Mouse (Mus musculus) hindbrain, embryonic 14.5 days (tissue): ENCODE measurements around the gene Morn3. TPM values are rescaled to one million over a fixed set of nuclear protein-coding genes. Genes with fewer than 3 reads are reported as not detected.

Experiments
- ATAC-seq: fragments of 200-750 bp; cut with Nextera tagmentation; 2 replicates; pipeline ENCODE4 v1.8.0; 2017; ENCODE audit warnings: moderate number of reproducible peaks, mild to moderate bottlenecking, moderate TSS enrichment, moderate library complexity; ENCODE audit not compliant: low FRiP score
- DNase-seq: peaks from one replicate; pipeline ENCODE4 v3.0.0-alpha.2; 2015; ENCODE audit warnings: low spot score
- H3K27ac ChIP-seq: fragments of 300-500 bp; sonication (generic); 2 replicates; pipeline ENCODE4 v1.5.1; 2014; ENCODE audit warnings: mild to moderate bottlenecking, moderate library complexity
- H3K27me3 ChIP-seq: fragments of 300-500 bp; sonication (generic); 2 replicates; pipeline ENCODE4 v1.6.1; 2014; ENCODE audit warnings: mild to moderate bottlenecking, low read length, mixed read lengths; ENCODE audit not compliant: control insufficient read depth, insufficient read depth
- H3K36me3 ChIP-seq: fragments of 300-500 bp; sonication (generic); replicated peaks from 2 replicates; pipeline ENCODE4 v1.6.1; 2014; ENCODE audit not compliant: control insufficient read depth, insufficient read depth
- H3K4me1 ChIP-seq: fragments of 300-500 bp; sonication (generic); replicated peaks from 2 replicates; pipeline ENCODE4 v1.6.1; 2014; ENCODE audit warnings: antibody characterized with exemption, low read length, mixed read lengths; ENCODE audit not compliant: control insufficient read depth, insufficient read depth
- H3K4me2 ChIP-seq: fragments of 300-500 bp; sonication (generic); replicated peaks from 2 replicates; pipeline ENCODE4 v1.6.1; 2014; ENCODE audit warnings: mild to moderate bottlenecking, moderate library complexity
- H3K4me3 ChIP-seq: fragments of 300-500 bp; sonication (generic); replicated peaks from 2 replicates; pipeline ENCODE4 v1.5.1; 2014; ENCODE audit warnings: mild to moderate bottlenecking, low read length
- H3K9ac ChIP-seq: fragments of 300-500 bp; sonication (generic); 2 replicates; pipeline ENCODE4 v1.6.1; 2014
- H3K9me3 ChIP-seq: fragments of 300-500 bp; sonication (generic); 2 replicates; pipeline ENCODE4 v1.6.1; 2016; ENCODE audit warnings: low read length; ENCODE audit not compliant: control insufficient read depth
- WGBS: fragments of 180-500 bp; shearing (Covaris S2); extraction: QIAGEN DNeasy Blood & Tissue Kit; methylation state at CpG from one replicate; pipeline ENCODE4 v1.1.7; 2014; 5-methylcytosine and 5-hydroxymethylcytosine counted together
- polyA plus RNA-seq: library from polyadenylated mRNA; unstranded; fragments of >200 nt; fragmentation: Nextera tagmentation; extraction: Ambion mirVana; gene quantifications from 2 replicates; pipeline ENCODE4 v1.2.1, GENCODE M21; 2014

The Morn3 gene
- polyA plus RNA-seq, 1 experiment from 2014 or later, result 0.79 TPM

DNA sequence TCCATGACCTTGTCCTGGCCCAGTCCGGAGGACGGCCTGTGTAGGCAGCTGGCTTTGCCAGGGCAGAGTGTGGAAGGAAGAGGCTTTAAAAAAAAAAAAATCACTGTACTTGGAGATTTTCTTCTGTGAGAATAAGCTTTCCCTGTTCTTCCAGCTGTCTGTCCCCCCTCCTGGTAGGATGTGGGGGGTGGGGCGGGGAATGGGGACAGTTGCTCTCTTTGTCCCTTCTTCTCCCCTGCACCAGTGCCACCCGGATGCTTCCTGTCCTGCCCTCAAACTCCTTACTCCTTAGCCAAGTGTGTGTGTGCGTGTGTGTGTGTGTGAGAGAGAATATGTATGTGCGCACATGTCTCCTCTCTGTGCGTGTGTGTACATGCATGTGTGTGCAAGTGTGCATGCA, 17.1 kb downstream of the Morn3 start:
- Histone ChIP-seq H3K4me3 (no peak overlapping the region), H3K9ac (no peak overlapping the region), H3K27ac (no peak overlapping the region), H3K9me3 (no peaks in the 10 kb centered on the region), H3K36me3 (peaks cover 16% of the 10 kb centered on the region), H3K4me2 (no peak overlapping the region), H3K4me1 (no peaks in the 10 kb centered on the region), H3K27me3 (no peaks in the 10 kb centered on the region)
- ATAC-seq, result no peak
- DNase-seq, result no peak
- 94% methylated on average over 7 of the region's 7 CpGs for WGBS

- H3K4me3 ChIP-seq, result no peak overlapping the region
- no peaks in the 10 kb centered on the region for H3K9me3 ChIP-seq
- WGBS, result 72% methylated on average over 6 of the region's 6 CpGs
- ATAC-seq (no peak), DNase-seq (no peak)
- no peak overlapping the region for H3K4me2 ChIP-seq
- no peaks in the 10 kb centered on the region for H3K27me3 ChIP-seq
- no peak overlapping the region for H3K9ac ChIP-seq
- no peak overlapping the region for H3K27ac ChIP-seq
- H3K4me1 ChIP-seq, result no peaks in the 10 kb centered on the region
- H3K36me3 ChIP-seq, result peaks cover 16% of the 10 kb centered on the region
These were observed 19.4 kb downstream of the Morn3 start for GRCm38 (mm10) chr5:123027436-123027835.

GRCm38 (mm10) chr5:123026414-123026813, 20.4 kb downstream of the Morn3 start:
- DNase-seq (no peak), ATAC-seq (no peak)
- WGBS, result 68% methylated on average over 6 of the region's 6 CpGs

DNA sequence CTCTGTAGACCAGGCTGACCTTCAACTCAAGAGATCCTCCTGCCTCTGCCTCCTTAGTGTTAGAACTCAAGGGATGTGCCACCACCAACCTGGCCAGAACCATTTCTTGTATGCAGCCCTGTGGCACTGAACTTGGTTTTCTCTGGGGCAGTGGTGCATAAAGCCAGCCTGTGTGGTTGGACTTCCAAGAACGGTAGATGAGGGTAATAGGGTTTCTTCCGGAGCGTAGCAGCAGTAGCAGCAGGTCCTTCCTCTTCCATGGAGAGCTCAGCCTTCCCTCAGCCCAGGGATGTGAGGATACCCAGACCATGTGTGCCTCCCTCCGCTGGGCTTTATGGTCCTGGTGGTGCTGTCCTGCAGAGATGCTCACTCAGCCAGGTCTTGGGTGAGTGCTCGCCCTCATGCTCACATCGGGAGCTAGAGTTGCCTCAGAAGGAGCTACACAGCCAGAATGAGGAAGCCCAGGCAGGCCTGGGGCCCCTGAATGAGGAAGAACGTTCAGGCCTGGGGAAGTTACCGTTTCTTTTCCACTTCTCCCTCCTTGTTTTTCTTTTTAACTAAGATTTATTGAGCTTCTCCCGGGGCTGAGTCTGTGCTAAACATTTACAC, 21.7 kb downstream of the Morn3 start:
- H3K4me3 ChIP-seq, result no peak overlapping the region
- H3K4me2 ChIP-seq, result no peak overlapping the region
- WGBS, result 81% methylated on average over 9 of the region's 9 CpGs
- no peak overlapping the region for H3K9ac ChIP-seq
- no peak for DNase-seq
- no peaks in the 10 kb centered on the region for H3K27me3 ChIP-seq
- ATAC-seq, result no peak
- H3K4me1 ChIP-seq, result no peaks in the 10 kb centered on the region
- no peak overlapping the region for H3K27ac ChIP-seq
- 0 out of 2 replicates have a peak, but pooled peaks cover 11% of the 10 kb centered on the region for H3K36me3 ChIP-seq
- no peaks in the 10 kb centered on the region for H3K9me3 ChIP-seq

More at GRCm38 (mm10) chr5:123026414-123026813, 20.4 kb downstream of the Morn3 start:
- Histone ChIP-seq H3K9ac (no peak overlapping the region), H3K36me3 (peaks cover 16% of the 10 kb centered on the region), H3K4me3 (no peak overlapping the region), H3K9me3 (no peaks in the 10 kb centered on the region), H3K27ac (no peak overlapping the region), H3K4me1 (no peaks in the 10 kb centered on the region), H3K4me2 (no peak overlapping the region), H3K27me3 (no peaks in the 10 kb centered on the region)

GRCm38 (mm10) chr5:123024312-123024711, 22.5 kb downstream of the Morn3 start:
- no peak overlapping the region for H3K4me2 ChIP-seq
- H3K4me1 ChIP-seq, result 0 out of 2 replicates have a peak, but pooled peaks cover under 1% of the 10 kb centered on the region
- ATAC-seq (no peak), DNase-seq (no peak)
- no peaks in the 10 kb centered on the region for H3K27me3 ChIP-seq
- no peak overlapping the region for H3K9ac ChIP-seq
- no peak overlapping the region for H3K27ac ChIP-seq
- H3K4me3 ChIP-seq, result no peak overlapping the region
- H3K9me3 ChIP-seq, result no peaks in the 10 kb centered on the region
- H3K36me3 ChIP-seq, result 0 out of 2 replicates have a peak, but pooled peaks cover 3% of the 10 kb centered on the region
- WGBS, result 96% methylated on average over 6 of the region's 6 CpGs

DNA sequence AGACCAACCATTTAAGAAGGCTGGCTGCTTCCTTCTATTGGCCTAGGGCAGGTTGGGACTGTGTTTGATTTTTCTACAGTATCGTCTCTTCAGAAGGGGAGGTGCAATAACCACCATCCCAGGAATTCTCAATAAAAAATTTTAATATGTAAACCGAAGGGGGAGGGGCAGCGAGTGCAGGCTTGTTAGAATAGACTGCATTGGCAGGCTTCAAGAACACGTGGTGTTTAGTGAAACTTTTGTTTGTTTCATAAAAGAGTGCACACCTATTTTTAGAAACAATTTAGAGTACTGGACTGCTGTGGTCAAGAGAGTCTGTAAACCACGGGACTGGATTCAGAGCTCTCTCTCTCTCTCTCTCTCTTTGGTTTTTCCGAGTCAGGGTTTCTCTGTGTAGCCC, 23.8 kb downstream of the Morn3 start:
- Histone ChIP-seq H3K4me3 (no peak overlapping the region), H3K4me1 (peaks cover 13% of the 10 kb centered on the region), H3K9me3 (no peaks in the 10 kb centered on the region), H3K27ac (no peak overlapping the region), H3K9ac (no peak overlapping the region), H3K36me3 (no peaks in the 10 kb centered on the region), H3K4me2 (no peak overlapping the region), H3K27me3 (no peaks in the 10 kb centered on the region)
- 86% methylated on average over 6 of the region's 6 CpGs for WGBS
- ATAC-seq (no peak), DNase-seq (no peak)

DNA sequence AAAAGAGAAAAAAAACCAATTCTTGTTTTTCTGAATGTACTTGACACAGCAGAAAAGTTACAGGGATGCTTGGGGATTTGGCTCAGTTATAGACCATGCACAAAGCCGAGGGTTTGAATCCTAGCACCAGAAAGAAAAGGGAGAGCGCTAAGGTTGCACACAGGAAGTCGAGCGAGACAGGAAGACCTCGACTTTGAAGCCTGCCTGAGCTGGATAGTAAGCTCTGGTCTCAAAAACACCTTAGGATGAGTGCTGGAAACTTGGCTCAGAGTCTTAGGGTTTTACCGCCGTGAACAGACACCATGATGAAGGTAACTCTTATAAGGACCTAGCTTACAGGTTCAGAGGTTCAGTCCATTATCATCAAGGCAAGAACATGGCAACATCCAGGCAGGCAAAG, 25.4 kb downstream of the Morn3 start:
- peaks cover 14% of the 10 kb centered on the region for H3K4me1 ChIP-seq
- H3K36me3 ChIP-seq, result no peaks in the 10 kb centered on the region
- no peak overlapping the region for H3K27ac ChIP-seq
- WGBS, result 93% methylated on average over 7 of the region's 7 CpGs
- ATAC-seq (no peak), DNase-seq (no peak)
- H3K9me3 ChIP-seq, result no peaks in the 10 kb centered on the region
- H3K4me2 ChIP-seq, result no peak overlapping the region
- H3K9ac ChIP-seq, result no peak overlapping the region
- H3K27me3 ChIP-seq, result no peaks in the 10 kb centered on the region
- H3K4me3 ChIP-seq, result no peak overlapping the region

GRCm38 (mm10) chr5:123020426-123020825, 26.4 kb downstream of the Morn3 start:
- Histone ChIP-seq H3K4me2 (no peak overlapping the region), H3K4me1 (peaks cover 23% of the 10 kb centered on the region), H3K27ac (peak overlapping the region; percentile 68), H3K36me3 (no peaks in the 10 kb centered on the region), H3K27me3 (no peaks in the 10 kb centered on the region), H3K9ac (no peak overlapping the region), H3K9me3 (no peaks in the 10 kb centered on the region), H3K4me3 (no peak overlapping the region)
- DNase-seq (no peak), ATAC-seq (no peak)
- WGBS, result 91% methylated on average over 5 of the region's 5 CpGs

DNA sequence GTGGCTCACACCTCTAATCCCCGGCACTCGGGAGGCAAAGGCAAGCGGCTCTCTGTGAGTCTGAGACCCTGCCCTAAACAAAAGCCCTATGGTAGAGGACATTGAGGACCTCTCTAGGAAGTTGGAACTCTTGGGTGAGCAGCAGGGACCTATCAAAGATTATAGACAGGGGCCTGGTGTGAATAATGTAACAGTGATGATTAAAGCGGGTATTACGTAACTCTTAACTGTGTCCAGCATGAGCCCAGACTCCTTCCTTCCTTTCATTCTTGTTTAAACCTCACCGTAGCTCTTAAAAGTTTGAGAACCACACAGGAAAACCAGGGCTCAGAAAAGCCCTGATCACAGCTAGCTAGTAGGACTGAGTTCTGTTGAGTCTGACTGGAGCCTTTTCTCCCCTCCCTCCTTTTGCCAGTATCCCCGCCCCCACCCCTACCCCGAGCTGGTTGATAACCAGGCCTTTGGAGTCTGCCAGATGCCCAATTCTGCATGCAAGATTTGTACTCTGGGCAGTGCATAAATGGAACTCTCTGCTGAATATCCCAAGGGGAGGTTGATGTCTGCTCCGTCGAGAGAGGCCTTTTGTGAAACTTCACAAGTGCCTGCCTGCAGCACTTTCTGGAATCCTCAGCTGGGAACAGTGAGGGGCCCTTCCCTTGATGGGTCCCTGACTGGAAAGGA, 27.3 kb downstream of the Morn3 start:
- WGBS, result 46% methylated on average over 10 of the region's 10 CpGs
- DNase-seq (peak; percentile 36), ATAC-seq (peak; percentile 35; the same call in 1 of the 2 replicates)
- Histone ChIP-seq H3K4me2 (no peak overlapping the region), H3K9ac (no peak overlapping the region), H3K36me3 (no peaks in the 10 kb centered on the region), H3K9me3 (no peaks in the 10 kb centered on the region), H3K4me3 (no peak overlapping the region), H3K4me1 (peaks cover 24% of the 10 kb centered on the region), H3K27me3 (no peaks in the 10 kb centered on the region), H3K27ac (peak overlapping the region; percentile 68)
